Mouse (Mus musculus) retina, postnatal 1 day (tissue): Measurements from ENCODE around the gene Tmem51.

ENCODE experiments used
- DNase-seq: peaks from one replicate; pipeline ENCODE4 v3.0.0-alpha.2; 2012

The Tmem51 gene

GRCm38 (mm10) chr4:142014659-142015608, 69.2 kb downstream of the Tmem51 start, which contains the start of gene Fhad1:
TSS of gene Fhad1 (minus strand) at chr4:142015082.
- peak; percentile 87 for DNase-seq

GRCm38 (mm10) chr4:142011236-142011635, 72.9 kb downstream of the Tmem51 start:
- DNase-seq, result no peak

GRCm38 (mm10) chr4:142010441-142010840, 73.7 kb downstream of the Tmem51 start:
- DNase-seq, result peak; percentile 47

- DNase-seq, result no peak
Measured at GRCm38 (mm10) chr4:142008206-142008605, 75.9 kb downstream of the Tmem51 start.

- no peak for DNase-seq
Measured at GRCm38 (mm10) chr4:142000581-142000980, 83.5 kb downstream of the Tmem51 start.

- DNase-seq, result no peak
Measured at GRCm38 (mm10) chr4:141999494-142000074, 84.5 kb downstream of the Tmem51 start.

- peak; percentile 75 for DNase-seq
Measured at GRCm38 (mm10) chr4:141998282-141998821, 85.8 kb downstream of the Tmem51 start.

- DNase-seq, result no peak
Measured at GRCm38 (mm10) chr4:141996880-141997279, 87.2 kb downstream of the Tmem51 start.

GRCm38 (mm10) chr4:141996086-141996485, 88.0 kb downstream of the Tmem51 start:
- DNase-seq, result peak; percentile 19

GRCm38 (mm10) chr4:141994062-141994471, 90.0 kb downstream of the Tmem51 start:
- DNase-seq, result peak; percentile 30

GRCm38 (mm10) chr4:141993347-141994061, 90.6 kb downstream of the Tmem51 start:
- peak; percentile 48 for DNase-seq

GRCm38 (mm10) chr4:141992530-141993204, 91.4 kb downstream of the Tmem51 start:
- peak; percentile 30 for DNase-seq

GRCm38 (mm10) chr4:141988178-141988577, 95.9 kb downstream of the Tmem51 start:
- no peak for DNase-seq

- peak; percentile 25 for DNase-seq
Measured at GRCm38 (mm10) chr4:141983689-141984088, 100.4 kb downstream of the Tmem51 start.

- DNase-seq, result no peak
Measured at GRCm38 (mm10) chr4:141981475-141981874, 102.6 kb downstream of the Tmem51 start.
